Mouse (Mus musculus): ENCODE results near the gene Tbc1d22a. TPM values are rescaled to one million over a fixed set of nuclear protein-coding genes. Genes with fewer than 3 reads are reported as not detected.

Gene Tbc1d22a
- polyA plus RNA-seq, 1 experiment from 2014 or later, result 9.2 TPM

- ATAC-seq (replicated peaks; ENCODE audit: insufficient number of reproducible peaks, insufficient read depth, low FRiP score, low read depth), result no peak
- H3K9me3 ChIP-seq (replicated peaks), result 0 out of 2 replicates have a peak, but pooled peaks cover 4% of the 10 kb centered on the region
- H3K27me3 ChIP-seq, result no peaks in the 10 kb centered on the region
- H3K4me2 ChIP-seq, result no peak overlapping the region
- H3K4me1 ChIP-seq (replicated peaks), result no peaks in the 10 kb centered on the region
- no peak overlapping the region for H3K9ac ChIP-seq
- H3K4me3 ChIP-seq, result no peak overlapping the region
- no peaks in the 10 kb centered on the region for H3K36me3 ChIP-seq
- H3K27ac ChIP-seq, result no peak overlapping the region
- 73% methylated on average over 7 of the region's 7 CpGs for WGBS
These were observed 256.9 kb downstream of the Tbc1d22a start for GRCm38 (mm10) chr15:86471136-86471535.

- H3K4me3 ChIP-seq, result no peak overlapping the region
- H3K36me3 ChIP-seq, result no peaks in the 10 kb centered on the region
- H3K9ac ChIP-seq, result no peak overlapping the region
- no peak overlapping the region for H3K27ac ChIP-seq
- peaks cover 2% of the 10 kb centered on the region; the same call in 1 of the 2 replicates for H3K4me1 ChIP-seq (replicated peaks)
- no peak for ATAC-seq (replicated peaks; ENCODE audit: insufficient number of reproducible peaks, insufficient read depth, low FRiP score, low read depth)
- WGBS, result 65% methylated on average over 11 of the region's 11 CpGs
- H3K4me2 ChIP-seq, result no peak overlapping the region
- 0 out of 2 replicates have a peak, but pooled peaks cover 4% of the 10 kb centered on the region for H3K9me3 ChIP-seq (replicated peaks)
- H3K27me3 ChIP-seq, result no peaks in the 10 kb centered on the region
These were observed 259.2 kb downstream of the Tbc1d22a start for GRCm38 (mm10) chr15:86473473-86473872.

- peaks cover 10% of the 10 kb centered on the region; the same call in 1 of the 2 replicates for H3K4me1 ChIP-seq (replicated peaks)
- no peak for ATAC-seq (replicated peaks; ENCODE audit: insufficient number of reproducible peaks, insufficient read depth, low FRiP score, low read depth)
- 74% methylated on average over 5 of the region's 5 CpGs for WGBS
- H3K4me3 ChIP-seq, result no peak overlapping the region
- H3K4me2 ChIP-seq, result no peak overlapping the region
- no peak overlapping the region for H3K27ac ChIP-seq
- H3K9ac ChIP-seq, result no peak overlapping the region
- no peaks in the 10 kb centered on the region for H3K36me3 ChIP-seq
- H3K27me3 ChIP-seq, result no peaks in the 10 kb centered on the region
- no peaks in the 10 kb centered on the region for H3K9me3 ChIP-seq (replicated peaks)
These were observed 260.7 kb downstream of the Tbc1d22a start for GRCm38 (mm10) chr15:86474951-86475350.

- 68% methylated on average over 6 of the region's 6 CpGs for WGBS
- peaks cover 14% of the 10 kb centered on the region; the same call in 1 of the 2 replicates for H3K4me1 ChIP-seq (replicated peaks)
- no peak overlapping the region for H3K4me2 ChIP-seq
- H3K36me3 ChIP-seq, result no peaks in the 10 kb centered on the region
- H3K4me3 ChIP-seq, result no peak overlapping the region
- ATAC-seq (replicated peaks; ENCODE audit: insufficient number of reproducible peaks, insufficient read depth, low FRiP score, low read depth), result no peak
- no peaks in the 10 kb centered on the region for H3K9me3 ChIP-seq (replicated peaks)
- no peak overlapping the region for H3K27ac ChIP-seq
- no peak overlapping the region for H3K9ac ChIP-seq
- H3K27me3 ChIP-seq, result 0 out of 2 replicates have a peak, but pooled peaks cover 5% of the 10 kb centered on the region
These were observed 262.2 kb downstream of the Tbc1d22a start for GRCm38 (mm10) chr15:86476483-86476882.

GRCm38 (mm10) chr15:86477032-86477431 lies 262.8 kb downstream of the Tbc1d22a start:
- no peak overlapping the region for H3K27ac ChIP-seq
- no peak for ATAC-seq (replicated peaks; ENCODE audit: insufficient number of reproducible peaks, insufficient read depth, low FRiP score, low read depth)
- peaks cover 18% of the 10 kb centered on the region; the same call in 1 of the 2 replicates for H3K4me1 ChIP-seq (replicated peaks)
- H3K4me3 ChIP-seq, result no peak overlapping the region
- 62% methylated on average over 6 of the region's 6 CpGs for WGBS
- no peak overlapping the region for H3K4me2 ChIP-seq
- no peaks in the 10 kb centered on the region for H3K9me3 ChIP-seq (replicated peaks)
- H3K9ac ChIP-seq, result no peak overlapping the region
- no peaks in the 10 kb centered on the region for H3K36me3 ChIP-seq
- 0 out of 2 replicates have a peak, but pooled peaks cover 5% of the 10 kb centered on the region for H3K27me3 ChIP-seq

- H3K4me1 ChIP-seq (replicated peaks), result peaks cover 23% of the 10 kb centered on the region; the same call in 1 of the 2 replicates
- no peak overlapping the region for H3K4me2 ChIP-seq
- no peak overlapping the region for H3K27ac ChIP-seq
- H3K36me3 ChIP-seq, result no peaks in the 10 kb centered on the region
- no peak overlapping the region for H3K9ac ChIP-seq
- 0 out of 2 replicates have a peak, but pooled peaks cover 5% of the 10 kb centered on the region for H3K27me3 ChIP-seq
- ATAC-seq (replicated peaks; ENCODE audit: insufficient number of reproducible peaks, insufficient read depth, low FRiP score, low read depth), result no peak
- no peak overlapping the region for H3K4me3 ChIP-seq
- no peaks in the 10 kb centered on the region for H3K9me3 ChIP-seq (replicated peaks)
These were observed 263.3 kb downstream of the Tbc1d22a start for GRCm38 (mm10) chr15:86477471-86477992.

- no peaks in the 10 kb centered on the region for H3K9me3 ChIP-seq (replicated peaks)
- H3K4me1 ChIP-seq (replicated peaks), result peaks cover 26% of the 10 kb centered on the region; the same call in 1 of the 2 replicates
- no peak overlapping the region for H3K4me3 ChIP-seq
- H3K9ac ChIP-seq, result no peak overlapping the region
- H3K36me3 ChIP-seq, result no peaks in the 10 kb centered on the region
- ATAC-seq (replicated peaks; ENCODE audit: insufficient number of reproducible peaks, insufficient read depth, low FRiP score, low read depth), result 0 out of 2 replicates have a peak, but pooled peaks have one; percentile 24
- WGBS, result 51% methylated on average over 13 of the region's 13 CpGs
- peaks cover 10% of the 10 kb centered on the region; the same call in 1 of the 2 replicates for H3K27me3 ChIP-seq
- H3K27ac ChIP-seq, result 0 out of 2 replicates have a peak overlapping the region, but pooled peaks have one; percentile 25
- H3K4me2 ChIP-seq, result no peak overlapping the region
These were observed 264.6 kb downstream of the Tbc1d22a start for GRCm38 (mm10) chr15:86478685-86479502.

- WGBS, result 49% methylated on average over 5 of the region's 5 CpGs
- H3K9ac ChIP-seq, result no peak overlapping the region
- peaks cover 10% of the 10 kb centered on the region; the same call in 1 of the 2 replicates for H3K27me3 ChIP-seq
- no peaks in the 10 kb centered on the region for H3K9me3 ChIP-seq (replicated peaks)
- peaks cover 55% of the 10 kb centered on the region for H3K4me1 ChIP-seq (replicated peaks)
- H3K4me2 ChIP-seq, result no peak overlapping the region
- ATAC-seq (replicated peaks; ENCODE audit: insufficient number of reproducible peaks, insufficient read depth, low FRiP score, low read depth), result no peak
- H3K4me3 ChIP-seq, result no peak overlapping the region
- H3K36me3 ChIP-seq, result no peaks in the 10 kb centered on the region
- no peak overlapping the region for H3K27ac ChIP-seq
These were observed 268.1 kb downstream of the Tbc1d22a start for GRCm38 (mm10) chr15:86482362-86482761.

GRCm38 (mm10) chr15:86485815-86486214 lies 271.6 kb downstream of the Tbc1d22a start:
- Histone ChIP-seq H3K4me3 (no peak overlapping the region), H3K36me3 (no peaks in the 10 kb centered on the region), H3K27ac (no peak overlapping the region), H3K27me3 (peaks cover 13% of the 10 kb centered on the region; the same call in 1 of the 2 replicates), H3K9me3 (replicated peaks) (no peaks in the 10 kb centered on the region), H3K9ac (no peak overlapping the region), H3K4me1 (replicated peaks) (peaks cover 47% of the 10 kb centered on the region), H3K4me2 (no peak overlapping the region)
- ATAC-seq (replicated peaks; ENCODE audit: insufficient number of reproducible peaks, insufficient read depth, low FRiP score, low read depth), result no peak
- 66% methylated on average over 6 of the region's 6 CpGs for WGBS

GRCm38 (mm10) chr15:86487359-86487758 lies 273.1 kb downstream of the Tbc1d22a start:
- Histone ChIP-seq H3K36me3 (no peaks in the 10 kb centered on the region), H3K27me3 (peaks cover 10% of the 10 kb centered on the region; the same call in 1 of the 2 replicates), H3K4me3 (no peak overlapping the region), H3K27ac (no peak overlapping the region), H3K9me3 (replicated peaks) (no peaks in the 10 kb centered on the region), H3K4me2 (no peak overlapping the region), H3K4me1 (replicated peaks) (peaks cover 36% of the 10 kb centered on the region), H3K9ac (no peak overlapping the region)
- no peak for ATAC-seq (replicated peaks; ENCODE audit: insufficient number of reproducible peaks, insufficient read depth, low FRiP score, low read depth)
- WGBS, result 62% methylated on average over 5 of the region's 5 CpGs

GRCm38 (mm10) chr15:86491434-86492099 lies 277.3 kb downstream of the Tbc1d22a start:
- Histone ChIP-seq H3K9me3 (replicated peaks) (no peaks in the 10 kb centered on the region), H3K4me2 (no peak overlapping the region), H3K27me3 (peaks cover 5% of the 10 kb centered on the region; the same call in 1 of the 2 replicates), H3K9ac (no peak overlapping the region), H3K36me3 (no peaks in the 10 kb centered on the region), H3K27ac (no peak overlapping the region), H3K4me3 (no peak overlapping the region), H3K4me1 (replicated peaks) (peaks cover 9% of the 10 kb centered on the region)
- WGBS, result 83% methylated on average over 12 of the region's 12 CpGs
- ATAC-seq (replicated peaks; ENCODE audit: insufficient number of reproducible peaks, insufficient read depth, low FRiP score, low read depth), result no peak

All from heart, embryonic 15.5 days (tissue).